Mouse (Mus musculus) heart, adult 2 months (tissue): Measurements from ENCODE around the gene Tvp23b. TPM values are rescaled to one million over a fixed set of nuclear protein-coding genes. Genes with fewer than 3 reads are reported as not detected.

Experiments used
- DNase-seq, 2 experiments: peaks; one replicate each; pipeline ENCODE4 v3.0.0; 2021
- H3K27ac ChIP-seq: fragments of 200-600 bp; 2 replicates; pipeline ENCODE4 v1.8.1; 2022
- H3K27me3 ChIP-seq: fragments of 200-500 bp; 2 replicates; pipeline ENCODE4 v1.6.1; 2012; ENCODE audit warnings: mild to moderate bottlenecking, low read length, inconsistent platforms, mixed read lengths; ENCODE audit not compliant: control insufficient read depth, insufficient read depth
- H3K36me3 ChIP-seq: fragments of 200-500 bp; 2 replicates; pipeline ENCODE4 v1.6.1; 2012; ENCODE audit warnings: low read length, inconsistent platforms; ENCODE audit not compliant: control insufficient read depth, insufficient read depth
- H3K4me1 ChIP-seq: fragments of 200-500 bp; 2 replicates; pipeline ENCODE4 v1.6.1; 2011; ENCODE audit warnings: low read length; ENCODE audit not compliant: control insufficient read depth, insufficient read depth
- H3K4me3 ChIP-seq: fragments of 200-600 bp; 2 replicates; pipeline ENCODE4 v1.8.1; 2022
- H3K79me2 ChIP-seq: fragments of 200-500 bp; replicated peaks from 2 replicates; pipeline ENCODE4 v1.6.1; 2012; ENCODE audit warnings: mild to moderate bottlenecking, inconsistent platforms, low read length, moderate library complexity, mixed read lengths; ENCODE audit not compliant: control insufficient read depth, insufficient read depth
- H3K9ac ChIP-seq: fragments of 200-500 bp; 2 replicates; pipeline ENCODE4 v1.6.1; 2012; ENCODE audit warnings: low read depth, mild to moderate bottlenecking, control low read depth, inconsistent platforms, low read length, mixed read lengths
- CTCF ChIP-seq: fragments of 200-600 bp; IDR thresholded peaks from 2 replicates; pipeline ENCODE4 v1.8.1; 2022; ENCODE audit warnings: antibody characterized with exemption, mild to moderate bottlenecking, moderate library complexity
- EP300 ChIP-seq: fragments of 200-500 bp; IDR thresholded peaks from 2 replicates; pipeline ENCODE4 v1.6.1; 2011; ENCODE audit warnings: low read depth, low read length, control low read depth; ENCODE audit not compliant: insufficient read depth
- POLR2A ChIP-seq: fragments of 200-500 bp; IDR thresholded peaks from 2 replicates; pipeline ENCODE4 v1.6.1; 2011; ENCODE audit warnings: mild to moderate bottlenecking, low read depth, low read length, control low read depth; ENCODE audit not compliant: insufficient read depth
- WGBS: fragments of 180-500 bp; shearing (Covaris S2); methylation state at CpG from one replicate; pipeline ENCODE4 v1.1.7; 2018; 5-methylcytosine and 5-hydroxymethylcytosine counted together
- intact Hi-C: fragments of 180-260 bp; cut with DNase I; formaldehyde crosslinking; loops from one replicate; pipeline ENCODE4 v1.15.1; 2025
- polyA plus RNA-seq: library from polyadenylated mRNA; depleted of rRNA; stranded (reverse); fragments of >200 nt; gene quantifications from 2 replicates; pipeline ENCODE4 v1.2.3, GENCODE M21; 2012
- total RNA-seq, 2 experiments: library from RNA; stranded (reverse); gene quantifications; 2 replicates each; pipeline ENCODE4 v1.2.3; 2021

Gene Tvp23b
- total and polyA plus RNA-seq, 3 experiments = 9.7 to 24.5 (median 21.9) TPM

DNA sequence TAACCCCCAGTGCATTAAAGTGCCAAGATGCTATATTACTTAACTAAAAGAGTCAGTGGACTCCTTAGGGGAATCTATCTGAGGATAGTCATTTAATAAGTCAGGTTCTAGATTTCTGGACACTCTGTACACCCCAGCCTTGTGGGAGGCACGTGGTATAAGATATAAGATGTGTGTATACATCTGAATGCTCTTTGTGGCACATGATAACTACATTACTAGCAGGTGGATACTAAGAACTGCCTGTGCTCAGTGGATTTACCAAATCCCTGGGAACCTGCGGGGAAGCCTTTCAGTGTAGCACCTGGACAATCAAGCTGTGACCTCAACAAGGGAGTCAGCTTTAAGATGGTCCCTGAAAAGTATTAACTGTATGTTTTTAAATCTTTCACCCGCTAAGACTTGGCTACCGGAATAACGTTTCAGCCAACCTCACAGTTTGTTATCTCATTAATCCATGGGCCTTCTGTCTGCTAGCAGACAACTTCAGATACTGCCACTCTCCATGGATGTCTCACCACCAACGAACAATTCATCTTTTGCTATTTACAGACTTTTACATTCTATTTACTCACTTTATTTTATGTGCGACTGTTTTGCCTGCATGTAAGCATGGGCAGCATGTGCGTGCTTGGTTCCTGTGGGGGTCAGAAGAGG lies 9.4 kb upstream of the Tvp23b start:
- H3K27me3 ChIP-seq = no peaks in the 10 kb centered on the region
- intact Hi-C loops = loop anchor here (10.0 kb wide), 1 partner anchor 265 kb away; no protein-coding TSS in a partner anchor
- H3K9ac ChIP-seq = no peak overlapping the region
- no peaks in the 10 kb centered on the region for H3K36me3 ChIP-seq
- TF ChIP-seq CTCF (no peak), EP300 (no peak), POLR2A (no peak)
- H3K79me2 ChIP-seq = no peaks in the 10 kb centered on the region
- WGBS = 79% methylated on average over 8 of the region's 8 CpGs
- DNase-seq = no peak
- no peak overlapping the region for H3K27ac ChIP-seq
- H3K4me1 ChIP-seq = no peaks in the 10 kb centered on the region
- H3K4me3 ChIP-seq = no peak overlapping the region

DNA sequence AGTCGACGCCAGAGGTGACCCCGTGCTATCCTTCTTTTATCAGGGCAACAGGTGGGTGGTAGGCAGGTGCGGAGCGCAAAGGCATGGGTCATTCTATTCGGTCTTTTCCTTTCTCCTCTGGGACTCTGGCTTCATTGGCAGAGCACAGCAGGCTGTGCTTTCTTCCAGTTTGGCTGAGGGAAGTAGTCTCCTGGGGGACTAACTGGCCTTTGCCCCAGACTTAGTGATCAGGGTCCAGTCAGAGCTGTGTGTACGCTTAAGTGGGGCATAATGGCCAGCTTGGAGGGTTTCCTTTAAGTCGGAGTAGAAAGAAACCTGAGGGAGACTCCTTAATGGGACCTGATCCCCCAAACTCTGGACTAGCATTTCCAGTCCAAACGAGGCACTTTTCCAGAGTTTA lies 5.8 kb upstream of the Tvp23b start:
- Histone ChIP-seq H3K4me3 (no peak overlapping the region), H3K4me1 (no peaks in the 10 kb centered on the region; the same call in 1 of the 2 replicates), H3K9ac (no peak overlapping the region), H3K27me3 (no peaks in the 10 kb centered on the region), H3K27ac (no peak overlapping the region), H3K36me3 (no peaks in the 10 kb centered on the region), H3K79me2 (no peaks in the 10 kb centered on the region)
- TF ChIP-seq CTCF = no peak
- TF ChIP-seq EP300 = no peak
- TF ChIP-seq POLR2A = no peak
- intact Hi-C loops = loop anchor here (10.0 kb wide), 1 partner anchor 269 kb away; no protein-coding TSS in a partner anchor
- no peak for DNase-seq
- WGBS = 69% methylated on average over 9 of the region's 9 CpGs

DNA sequence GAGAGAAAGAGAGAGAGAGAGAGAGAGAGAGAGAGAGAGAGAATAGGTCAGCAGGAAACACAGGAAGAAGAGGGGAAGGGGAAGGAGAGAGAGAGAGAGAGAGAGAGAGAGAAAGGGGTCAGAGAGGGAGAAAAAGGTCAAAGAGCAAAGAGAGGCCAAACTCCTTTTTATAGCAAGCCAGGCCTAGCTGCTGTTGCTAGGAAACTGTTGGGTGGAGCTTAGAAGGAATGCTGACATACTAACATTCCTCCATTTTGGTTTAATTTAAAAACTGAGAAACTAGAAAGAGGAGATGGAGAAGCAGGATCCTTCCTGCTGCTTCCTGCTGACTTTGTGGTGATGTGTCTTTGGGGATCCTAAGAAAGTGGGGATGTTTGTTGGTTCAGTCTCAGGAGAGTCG lies 3.6 kb upstream of the Tvp23b start:
- no peak for DNase-seq
- Histone ChIP-seq H3K27me3 (no peaks in the 10 kb centered on the region), H3K79me2 (no peaks in the 10 kb centered on the region), H3K4me1 (no peaks in the 10 kb centered on the region; the same call in none of the 2 replicates), H3K4me3 (no peak overlapping the region), H3K9ac (no peak overlapping the region), H3K27ac (no peak overlapping the region), H3K36me3 (no peaks in the 10 kb centered on the region)
- WGBS = 88% methylated on average over 1 of the region's 1 CpGs
- intact Hi-C loops = loop anchor here (10.0 kb wide), 1 partner anchor 271 kb away; no protein-coding TSS in a partner anchor
- TF ChIP-seq EP300 (no peak), CTCF (no peak), POLR2A (no peak)

DNA sequence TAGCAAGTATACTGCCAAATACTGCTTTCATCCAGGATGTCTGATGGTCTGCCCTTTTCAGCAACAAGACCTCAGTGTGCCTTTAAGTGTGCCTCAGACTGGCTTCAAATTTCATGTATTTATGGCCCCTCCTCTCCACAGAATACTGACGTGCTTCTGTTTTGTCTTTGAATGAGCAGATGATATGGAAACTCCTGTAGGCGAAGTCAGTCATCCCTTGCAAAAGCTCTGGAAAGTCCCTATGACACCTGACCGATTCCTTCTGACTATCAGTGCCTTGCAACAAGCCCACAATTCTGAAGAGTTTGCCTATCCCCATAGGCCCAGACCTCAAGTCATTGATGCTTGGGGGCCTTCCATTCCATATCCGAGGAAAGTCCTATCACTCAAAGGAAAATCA lies 2.8 kb upstream of the Tvp23b start:
- intact Hi-C loops = loop anchor here (10.0 kb wide), 1 partner anchor 272 kb away; no protein-coding TSS in a partner anchor

GRCm38 (mm10) chr11:62877391-62877790 lies 1.9 kb upstream of the Tvp23b start:
- Histone ChIP-seq H3K79me2 (no peaks in the 10 kb centered on the region), H3K36me3 (no peaks in the 10 kb centered on the region), H3K27ac (peak overlapping the region; percentile 44), H3K27me3 (no peaks in the 10 kb centered on the region), H3K4me3 (no peak overlapping the region), H3K9ac (no peak overlapping the region), H3K4me1 (no peaks in the 10 kb centered on the region; the same call in none of the 2 replicates)
- 62% methylated on average over 1 of the region's 1 CpGs for WGBS
- intact Hi-C loops = loop anchor here (10.0 kb wide), 1 partner anchor 273 kb away; no protein-coding TSS in a partner anchor
- peak in 1 of 2 experiments; percentile 14 for DNase-seq
- TF ChIP-seq EP300 (no peak), CTCF (no peak), POLR2A (no peak)

More for the DNA sequence above, 2.8 kb upstream of the Tvp23b start:
- TF ChIP-seq EP300 = no peak
- Histone ChIP-seq H3K36me3 (no peaks in the 10 kb centered on the region), H3K9ac (no peak overlapping the region), H3K4me1 (no peaks in the 10 kb centered on the region; the same call in none of the 2 replicates), H3K79me2 (no peaks in the 10 kb centered on the region), H3K4me3 (no peak overlapping the region), H3K27me3 (no peaks in the 10 kb centered on the region), H3K27ac (no peak overlapping the region)
- no peak for DNase-seq
- 81% methylated on average over 4 of the region's 4 CpGs for WGBS

GRCm38 (mm10) chr11:62878728-62879127 lies 527 bp upstream of the Tvp23b start:
- intact Hi-C loops = loop anchor here (2.0 to 10.0 kb wide), 2 partner anchors 58 to 274 kb away; partner anchors contain the start of gene Trim16
- no peaks in the 10 kb centered on the region for H3K27me3 ChIP-seq
- no peaks in the 10 kb centered on the region for H3K36me3 ChIP-seq
- H3K27ac ChIP-seq = peak overlapping the region; percentile 86
- H3K9ac ChIP-seq = peak overlapping the region; percentile 39
- H3K4me3 ChIP-seq = peak overlapping the region; percentile 54
- 11% methylated on average over 9 of the region's 9 CpGs for WGBS
- TF ChIP-seq EP300 = no peak
- TF ChIP-seq POLR2A = no peak
- TF ChIP-seq CTCF = no peak
- no peaks in the 10 kb centered on the region for H3K79me2 ChIP-seq
- no peak for DNase-seq
- H3K4me1 ChIP-seq = no peaks in the 10 kb centered on the region; the same call in none of the 2 replicates
